Mouse (Mus musculus): ENCODE results near the gene Rps19. TPM values are rescaled to one million over a fixed set of nuclear protein-coding genes. Genes with fewer than 3 reads are reported as not detected.

The Rps19 gene
- polyA plus RNA-seq, 1 experiment, result 698 TPM

GRCm38 (mm10) chr7:24912480-24912879 is 28.3 kb downstream of the Rps19 start:
- no peaks in the 10 kb centered on the region for H3K27me3 ChIP-seq (ENCODE audit: control insufficient read depth, insufficient read depth, low read length)
- H3K4me1 ChIP-seq (replicated peaks; ENCODE audit: control insufficient read depth, insufficient read depth, low read length), result peaks cover 11% of the 10 kb centered on the region
- DNase-seq, result no peak
- WGBS, result 96% methylated on average over 14 of the region's 14 CpGs
- peaks cover 56% of the 10 kb centered on the region for H3K36me3 ChIP-seq (ENCODE audit: control insufficient read depth, insufficient read depth, low read length)
- no peak overlapping the region for H3K27ac ChIP-seq (ENCODE audit: control insufficient read depth, insufficient read depth, low read length)
- TF ChIP-seq CTCF (IDR thresholded peaks at IDR 0.05; ENCODE audit: borderline replicate concordance, control insufficient read depth, extremely low read depth, insufficient read depth, low read length, poor library complexity) (no peak), POLR2A (IDR thresholded peaks at IDR 0.05; ENCODE audit: control insufficient read depth, extremely low read depth, insufficient read depth, low read length, poor library complexity) (no peak)
- H3K4me3 ChIP-seq (ENCODE audit: control insufficient read depth, insufficient read depth, low read length), result no peak overlapping the region

- H3K27me3 ChIP-seq (ENCODE audit: control insufficient read depth, insufficient read depth, low read length), result no peaks in the 10 kb centered on the region
- H3K4me1 ChIP-seq (replicated peaks; ENCODE audit: control insufficient read depth, insufficient read depth, low read length), result no peaks in the 10 kb centered on the region
- H3K36me3 ChIP-seq (ENCODE audit: control insufficient read depth, insufficient read depth, low read length), result peaks cover 71% of the 10 kb centered on the region
- H3K4me3 ChIP-seq (ENCODE audit: control insufficient read depth, insufficient read depth, low read length), result no peak overlapping the region
- no peak overlapping the region for H3K27ac ChIP-seq (ENCODE audit: control insufficient read depth, insufficient read depth, low read length)
- TF ChIP-seq POLR2A (IDR thresholded peaks at IDR 0.05; ENCODE audit: control insufficient read depth, extremely low read depth, insufficient read depth, low read length, poor library complexity) (no peak), CTCF (IDR thresholded peaks at IDR 0.05; ENCODE audit: borderline replicate concordance, control insufficient read depth, extremely low read depth, insufficient read depth, low read length, poor library complexity) (no peak)
- DNase-seq, result no peak
- WGBS, result 97% methylated on average over 20 of the region's 20 CpGs
Observed at GRCm38 (mm10) chr7:24918763-24919323, 34.7 kb downstream of the Rps19 start.

- no peaks in the 10 kb centered on the region for H3K4me1 ChIP-seq (replicated peaks; ENCODE audit: control insufficient read depth, insufficient read depth, low read length)
- DNase-seq, result no peak
- 93% methylated on average over 9 of the region's 9 CpGs for WGBS
- no peaks in the 10 kb centered on the region for H3K27me3 ChIP-seq (ENCODE audit: control insufficient read depth, insufficient read depth, low read length)
- no peak for TF ChIP-seq CTCF (IDR thresholded peaks at IDR 0.05; ENCODE audit: borderline replicate concordance, control insufficient read depth, extremely low read depth, insufficient read depth, low read length, poor library complexity)
- TF ChIP-seq POLR2A (IDR thresholded peaks at IDR 0.05; ENCODE audit: control insufficient read depth, extremely low read depth, insufficient read depth, low read length, poor library complexity), result no peak
- H3K27ac ChIP-seq (ENCODE audit: control insufficient read depth, insufficient read depth, low read length), result no peak overlapping the region
- H3K4me3 ChIP-seq (ENCODE audit: control insufficient read depth, insufficient read depth, low read length), result no peak overlapping the region
- peaks cover 79% of the 10 kb centered on the region for H3K36me3 ChIP-seq (ENCODE audit: control insufficient read depth, insufficient read depth, low read length)
Observed at GRCm38 (mm10) chr7:24919728-24920127, 35.6 kb downstream of the Rps19 start.

DNA sequence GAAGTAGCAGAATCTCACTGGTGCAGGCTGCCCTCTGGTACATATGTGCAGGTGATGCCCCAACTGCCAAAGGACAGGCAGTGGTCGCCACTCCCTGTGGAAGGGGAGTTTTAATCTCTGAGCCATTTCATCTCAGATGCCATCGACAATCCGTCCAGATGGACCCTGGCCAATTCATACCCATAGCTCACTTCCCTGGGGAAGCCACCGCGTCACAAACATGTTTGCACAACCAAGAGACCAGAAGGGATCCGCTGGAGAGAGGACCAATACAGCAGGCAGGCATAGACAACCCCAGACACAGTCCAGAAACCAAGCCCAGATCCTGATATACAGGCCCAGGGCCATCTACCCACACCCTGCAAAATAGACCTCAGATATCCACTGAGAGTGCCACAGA is 46.3 kb downstream of the Rps19 start:
- Histone ChIP-seq H3K4me3 (ENCODE audit: control insufficient read depth, insufficient read depth, low read length) (no peak overlapping the region), H3K4me1 (replicated peaks; ENCODE audit: control insufficient read depth, insufficient read depth, low read length) (peaks cover 8% of the 10 kb centered on the region), H3K27me3 (ENCODE audit: control insufficient read depth, insufficient read depth, low read length) (peaks cover 23% of the 10 kb centered on the region), H3K36me3 (ENCODE audit: control insufficient read depth, insufficient read depth, low read length) (peaks cover 18% of the 10 kb centered on the region), H3K27ac (ENCODE audit: control insufficient read depth, insufficient read depth, low read length) (no peak overlapping the region)
- TF ChIP-seq CTCF (IDR thresholded peaks at IDR 0.05; ENCODE audit: borderline replicate concordance, control insufficient read depth, extremely low read depth, insufficient read depth, low read length, poor library complexity), result no peak
- no peak for TF ChIP-seq POLR2A (IDR thresholded peaks at IDR 0.05; ENCODE audit: control insufficient read depth, extremely low read depth, insufficient read depth, low read length, poor library complexity)
- DNase-seq, result no peak
- 56% methylated on average over 6 of the region's 6 CpGs for WGBS

GRCm38 (mm10) chr7:24931651-24932050 is 47.5 kb downstream of the Rps19 start:
- H3K27ac ChIP-seq (ENCODE audit: control insufficient read depth, insufficient read depth, low read length), result no peak overlapping the region

More at GRCm38 (mm10) chr7:24931651-24932050, 47.5 kb downstream of the Rps19 start:
- WGBS, result 7% methylated on average over 15 of the region's 15 CpGs
- Histone ChIP-seq H3K4me3 (ENCODE audit: control insufficient read depth, insufficient read depth, low read length) (no peak overlapping the region), H3K4me1 (replicated peaks; ENCODE audit: control insufficient read depth, insufficient read depth, low read length) (peaks cover 8% of the 10 kb centered on the region), H3K27me3 (ENCODE audit: control insufficient read depth, insufficient read depth, low read length) (peaks cover 23% of the 10 kb centered on the region), H3K36me3 (ENCODE audit: control insufficient read depth, insufficient read depth, low read length) (peaks cover 6% of the 10 kb centered on the region; the same call in 1 of the 2 replicates)
- no peak for TF ChIP-seq CTCF (IDR thresholded peaks at IDR 0.05; ENCODE audit: borderline replicate concordance, control insufficient read depth, extremely low read depth, insufficient read depth, low read length, poor library complexity)
- TF ChIP-seq POLR2A (IDR thresholded peaks at IDR 0.05; ENCODE audit: control insufficient read depth, extremely low read depth, insufficient read depth, low read length, poor library complexity), result no peak
- DNase-seq, result no peak

Other genes with a start within 250 kb of the Rps19 start
- 4.2 and 4.7 TPM in 2 replicates for gene Lypd3, start 247.8 kb upstream of the Rps19 start, polyA plus RNA-seq (2012; rRNA removed)
- 0.38 TPM in 1 of 2 replicates, not detected in the other for gene Tex101, start 207.7 kb upstream of the Rps19 start, polyA plus RNA-seq (2012; rRNA removed)
- gene BC049730, start 175.1 kb upstream of the Rps19 start, polyA plus RNA-seq (2012; rRNA removed), result not detected in 2 replicates
- not detected in 2 replicates for gene Gm4763, start 157.5 kb upstream of the Rps19 start, polyA plus RNA-seq (2012; rRNA removed)
- 2.9 and 3.0 TPM in 2 replicates for gene Cd177, start 124.1 kb upstream of the Rps19 start, polyA plus RNA-seq (2012; rRNA removed)
- gene Ceacam10, start 107.2 kb upstream of the Rps19 start, polyA plus RNA-seq (2012; rRNA removed), result 1.4 and 2.1 TPM in 2 replicates
- 6.4 and 6.8 TPM in 2 replicates for gene Gm9844, start 22.2 kb upstream of the Rps19 start, polyA plus RNA-seq (2012; rRNA removed)
- 0.15 TPM in 1 of 2 replicates, not detected in the other for gene Lypd4, start 14.4 kb upstream of the Rps19 start, polyA plus RNA-seq (2012; rRNA removed)
- not detected in 2 replicates for gene Dmrtc2, start 14.3 kb upstream of the Rps19 start, polyA plus RNA-seq (2012; rRNA removed)
- 38.2 and 44.0 TPM in 2 replicates for gene Cd79a, start 13.0 kb downstream of the Rps19 start, polyA plus RNA-seq (2012; rRNA removed)
- gene Arhgef1, start 18.5 kb downstream of the Rps19 start, polyA plus RNA-seq (2012; rRNA removed), result 1,726 and 1,877 TPM in 2 replicates
- gene Gm4881, start 60.1 kb downstream of the Rps19 start, polyA plus RNA-seq (2012; rRNA removed), result 0.31 TPM in 1 of 2 replicates, not detected in the other
- gene Rabac1, start 88.4 kb downstream of the Rps19 start, polyA plus RNA-seq (2012; rRNA removed), result 433 and 569 TPM in 2 replicates
- gene Atp1a3, start 121.6 kb downstream of the Rps19 start, polyA plus RNA-seq (2012; rRNA removed), result 5.6 and 7.1 TPM in 2 replicates
- gene Grik5, start 188.0 kb downstream of the Rps19 start, polyA plus RNA-seq (2012; rRNA removed), result 19.1 and 23.0 TPM in 2 replicates
- 65.0 and 68.8 TPM in 2 replicates for gene Zfp574, start 188.2 kb downstream of the Rps19 start, polyA plus RNA-seq (2012; rRNA removed)

All from thymus, adult 2 months (tissue).